Mouse (Mus musculus) heart, postnatal 0 days (tissue): ENCODE measurements around the gene Cux2.

Experiments used
- CTCF ChIP-seq: IDR thresholded peaks from 2 replicates; pipeline ENCODE4 v1.5.1; 2016; ENCODE audit warnings: antibody characterized with exemption, control low read depth, low read depth
- EP300 ChIP-seq: IDR thresholded peaks from 2 replicates; pipeline ENCODE4 v1.6.1; 2016; ENCODE audit warnings: antibody characterized with exemption, low read depth

- TF ChIP-seq CTCF (no peak), EP300 (no peak)
These were observed 230.3 kb downstream of the Cux2 start for GRCm38 (mm10) chr5:121819559-121819958.
